Mouse (Mus musculus): Measurements from ENCODE around the gene Aak1. TPM values are rescaled to one million over a fixed set of nuclear protein-coding genes. Genes with fewer than 3 reads are reported as not detected.
A peak's percentile ranks its signal among the peaks of the same experiment; 100 is the strongest.

Gene Aak1
- polyA plus RNA-seq, 1 experiment: 2.2 TPM

DNA sequence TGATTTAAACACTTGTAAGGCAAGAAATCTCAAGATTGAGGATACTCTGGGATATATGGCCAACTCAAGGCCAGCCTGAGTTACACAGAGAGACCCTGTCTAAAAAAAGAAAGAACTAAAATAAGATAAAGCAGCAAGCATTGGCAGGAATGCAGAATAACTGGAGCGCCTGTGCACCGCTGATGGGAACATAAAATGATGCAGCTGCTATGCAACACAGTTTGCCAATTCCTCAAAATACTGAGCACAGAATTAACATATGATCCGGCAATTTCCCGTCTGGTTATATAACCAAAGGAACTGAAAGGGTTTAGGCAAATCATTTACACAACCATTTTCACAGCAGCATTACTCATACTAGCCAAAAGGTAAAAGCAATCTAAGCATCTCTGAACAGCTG is 30.0 kb downstream of the Aak1 start:
- H3K27me3 ChIP-seq (replicated peaks): no peaks in the 10 kb centered on the region
- peaks cover 26% of the 10 kb centered on the region for H3K36me3 ChIP-seq (replicated peaks; ENCODE audit: low read length)
- H3K4me1 ChIP-seq: peaks cover 31% of the 10 kb centered on the region
- no peaks in the 10 kb centered on the region for H3K9me3 ChIP-seq
- H3K4me3 ChIP-seq (replicated peaks): no peak overlapping the region
- TF ChIP-seq GATA1 (IDR thresholded peaks at IDR 0.05; ENCODE audit: borderline replicate concordance, low read length) (no peak), FLI1 (IDR thresholded peaks at IDR 0.05; ENCODE audit: low read length) (no peak)

- peak overlapping the region; percentile 48 for H3K4me3 ChIP-seq (replicated peaks)
- no peaks in the 10 kb centered on the region for H3K27me3 ChIP-seq (replicated peaks)
- peaks cover 29% of the 10 kb centered on the region for H3K4me1 ChIP-seq
- H3K9me3 ChIP-seq: no peaks in the 10 kb centered on the region
- TF ChIP-seq GATA1 (IDR thresholded peaks at IDR 0.05; ENCODE audit: borderline replicate concordance, low read length) (no peak), FLI1 (IDR thresholded peaks at IDR 0.05; ENCODE audit: low read length) (no peak)
- peaks cover 21% of the 10 kb centered on the region for H3K36me3 ChIP-seq (replicated peaks; ENCODE audit: low read length)
Measured at GRCm38 (mm10) chr6:86884230-86884629, 34.9 kb downstream of the Aak1 start.

DNA sequence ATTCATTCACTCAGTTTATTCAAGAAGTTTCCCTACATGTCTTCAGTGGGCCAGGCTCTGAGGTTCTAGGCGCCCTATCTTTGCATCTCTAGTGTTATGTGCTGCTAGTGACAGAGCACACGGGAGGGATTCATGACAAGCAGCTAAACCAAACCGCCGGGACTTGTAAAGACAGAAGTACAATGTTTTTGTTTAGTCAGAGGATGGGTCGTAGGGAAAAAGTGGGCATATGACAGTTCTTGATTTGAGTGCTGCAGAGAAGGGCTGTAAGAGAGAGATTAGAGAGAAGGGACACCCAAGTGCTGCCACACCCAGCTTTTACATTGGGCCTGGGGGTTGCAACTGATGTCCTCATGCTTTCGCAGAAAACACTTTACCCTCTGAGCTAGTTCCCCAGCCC is 35.4 kb downstream of the Aak1 start:
- no peak for TF ChIP-seq GATA1 (IDR thresholded peaks at IDR 0.05; ENCODE audit: borderline replicate concordance, low read length)
- TF ChIP-seq FLI1 (IDR thresholded peaks at IDR 0.05; ENCODE audit: low read length): no peak
- Histone ChIP-seq H3K9me3 (no peaks in the 10 kb centered on the region), H3K4me3 (replicated peaks) (no peak overlapping the region), H3K36me3 (replicated peaks; ENCODE audit: low read length) (peaks cover 25% of the 10 kb centered on the region), H3K4me1 (peaks cover 29% of the 10 kb centered on the region), H3K27me3 (replicated peaks) (no peaks in the 10 kb centered on the region)

- Histone ChIP-seq H3K27me3 (replicated peaks) (no peaks in the 10 kb centered on the region), H3K4me3 (replicated peaks) (no peak overlapping the region), H3K36me3 (replicated peaks; ENCODE audit: low read length) (peaks cover 26% of the 10 kb centered on the region), H3K4me1 (peaks cover 29% of the 10 kb centered on the region), H3K9me3 (no peaks in the 10 kb centered on the region)
- TF ChIP-seq FLI1 (IDR thresholded peaks at IDR 0.05; ENCODE audit: low read length): no peak
- TF ChIP-seq GATA1 (IDR thresholded peaks at IDR 0.05; ENCODE audit: borderline replicate concordance, low read length): no peak
Measured at GRCm38 (mm10) chr6:86885816-86886529, 36.7 kb downstream of the Aak1 start.

DNA sequence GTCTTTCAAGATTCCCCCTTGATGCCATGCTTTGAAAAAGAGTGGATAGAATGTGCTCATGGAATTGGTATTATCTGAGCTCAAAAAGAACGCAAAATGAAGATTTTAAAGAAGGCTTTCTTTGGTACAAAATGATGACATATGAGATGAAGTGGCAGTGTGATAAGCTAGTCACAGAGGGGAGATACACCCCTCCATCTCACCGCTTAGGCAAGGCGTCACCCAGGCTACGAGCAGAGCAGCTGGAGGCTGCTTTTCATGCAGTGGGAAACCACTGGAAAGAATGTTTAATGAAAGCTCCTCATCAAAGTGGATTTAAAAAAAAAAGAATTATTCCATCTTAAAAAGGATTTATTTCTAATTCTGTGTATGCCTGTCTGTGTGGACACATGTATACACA is 37.5 kb downstream of the Aak1 start:
- peaks cover 29% of the 10 kb centered on the region for H3K4me1 ChIP-seq
- peaks cover 25% of the 10 kb centered on the region for H3K36me3 ChIP-seq (replicated peaks; ENCODE audit: low read length)
- no peaks in the 10 kb centered on the region for H3K27me3 ChIP-seq (replicated peaks)

GRCm38 (mm10) chr6:86897520-86897919 is 48.2 kb downstream of the Aak1 start:
- Histone ChIP-seq H3K36me3 (replicated peaks; ENCODE audit: low read length) (peaks cover 23% of the 10 kb centered on the region), H3K4me1 (peaks cover 26% of the 10 kb centered on the region), H3K9me3 (no peaks in the 10 kb centered on the region), H3K27me3 (replicated peaks) (no peaks in the 10 kb centered on the region), H3K4me3 (replicated peaks) (no peak overlapping the region)
- no peak for TF ChIP-seq FLI1 (IDR thresholded peaks at IDR 0.05; ENCODE audit: low read length)
- TF ChIP-seq GATA1 (IDR thresholded peaks at IDR 0.05; ENCODE audit: borderline replicate concordance, low read length): no peak

More for the DNA sequence above, 37.5 kb downstream of the Aak1 start:
- Histone ChIP-seq H3K9me3 (no peaks in the 10 kb centered on the region), H3K4me3 (replicated peaks) (no peak overlapping the region)
- TF ChIP-seq GATA1 (IDR thresholded peaks at IDR 0.05; ENCODE audit: borderline replicate concordance, low read length) (no peak), FLI1 (IDR thresholded peaks at IDR 0.05; ENCODE audit: low read length) (no peak)

DNA sequence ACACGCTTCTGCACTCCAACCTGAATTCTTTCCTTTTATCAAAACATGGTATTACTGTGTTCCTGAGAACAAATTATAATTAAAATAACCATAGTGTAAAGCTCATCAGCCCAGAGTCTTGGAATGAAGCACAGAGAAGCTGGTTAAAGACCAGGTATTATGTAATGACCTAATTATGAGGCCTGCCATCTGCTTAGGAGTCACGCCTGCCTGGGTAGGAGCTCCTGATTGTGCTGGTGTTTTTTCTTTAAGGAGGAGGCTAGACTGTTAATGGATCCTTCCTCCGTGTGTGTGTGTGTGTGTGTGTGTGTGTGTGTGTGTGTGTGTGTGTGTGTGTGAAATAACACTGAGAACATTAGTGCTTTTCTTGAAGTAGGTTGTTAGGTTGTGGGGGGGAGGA is 49.7 kb downstream of the Aak1 start:
- H3K27me3 ChIP-seq (replicated peaks): no peaks in the 10 kb centered on the region
- peaks cover 24% of the 10 kb centered on the region for H3K36me3 ChIP-seq (replicated peaks; ENCODE audit: low read length)
- no peak overlapping the region for H3K4me3 ChIP-seq (replicated peaks)
- H3K9me3 ChIP-seq: peaks cover 8% of the 10 kb centered on the region
- TF ChIP-seq FLI1 (IDR thresholded peaks at IDR 0.05; ENCODE audit: low read length) (no peak), GATA1 (IDR thresholded peaks at IDR 0.05; ENCODE audit: borderline replicate concordance, low read length) (no peak)
- H3K4me1 ChIP-seq: peaks cover 23% of the 10 kb centered on the region

DNA sequence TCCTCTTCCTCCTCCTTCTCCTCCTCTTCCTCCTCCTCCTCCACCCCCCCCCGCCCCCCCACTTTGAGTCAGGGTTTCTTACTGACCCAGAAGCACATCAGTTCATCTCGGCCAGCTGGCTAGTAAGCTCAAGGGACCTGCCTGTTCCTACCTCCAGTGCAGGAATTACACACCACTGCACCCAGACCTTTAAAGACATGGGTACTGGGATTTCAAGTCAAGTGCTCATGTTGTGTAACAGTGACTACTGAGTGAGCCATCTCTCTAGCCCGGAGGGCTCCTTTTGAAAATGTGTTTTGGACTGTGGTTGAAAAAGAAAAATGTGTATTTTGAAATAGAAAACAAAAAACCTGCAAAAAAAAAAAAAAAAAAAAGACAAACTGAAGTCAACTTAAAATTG is 50.6 kb downstream of the Aak1 start:
- Histone ChIP-seq H3K4me1 (peaks cover 27% of the 10 kb centered on the region), H3K36me3 (replicated peaks; ENCODE audit: low read length) (peaks cover 16% of the 10 kb centered on the region), H3K9me3 (peaks cover 8% of the 10 kb centered on the region), H3K27me3 (replicated peaks) (no peaks in the 10 kb centered on the region), H3K4me3 (replicated peaks) (no peak overlapping the region)
- no peak for TF ChIP-seq GATA1 (IDR thresholded peaks at IDR 0.05; ENCODE audit: borderline replicate concordance, low read length)
- TF ChIP-seq FLI1 (IDR thresholded peaks at IDR 0.05; ENCODE audit: low read length): no peak

- TF ChIP-seq FLI1 (IDR thresholded peaks at IDR 0.05; ENCODE audit: low read length): no peak
- TF ChIP-seq GATA1 (IDR thresholded peaks at IDR 0.05; ENCODE audit: borderline replicate concordance, low read length): no peak
- Histone ChIP-seq H3K36me3 (replicated peaks; ENCODE audit: low read length) (peaks cover 16% of the 10 kb centered on the region), H3K9me3 (peaks cover 8% of the 10 kb centered on the region), H3K4me1 (peaks cover 30% of the 10 kb centered on the region), H3K4me3 (replicated peaks) (no peak overlapping the region), H3K27me3 (replicated peaks) (no peaks in the 10 kb centered on the region)
Measured at GRCm38 (mm10) chr6:86900546-86900945, 51.2 kb downstream of the Aak1 start.

- no peak overlapping the region for H3K4me3 ChIP-seq (replicated peaks)
Measured at GRCm38 (mm10) chr6:86905500-86905899, 56.2 kb downstream of the Aak1 start.

More at GRCm38 (mm10) chr6:86905500-86905899, 56.2 kb downstream of the Aak1 start:
- Histone ChIP-seq H3K27me3 (replicated peaks) (no peaks in the 10 kb centered on the region), H3K9me3 (peaks cover 8% of the 10 kb centered on the region), H3K36me3 (replicated peaks; ENCODE audit: low read length) (peaks cover 11% of the 10 kb centered on the region), H3K4me1 (peaks cover 30% of the 10 kb centered on the region)
- TF ChIP-seq GATA1 (IDR thresholded peaks at IDR 0.05; ENCODE audit: borderline replicate concordance, low read length) (no peak), FLI1 (IDR thresholded peaks at IDR 0.05; ENCODE audit: low read length) (no peak)

Data from megakaryocyte, embryonic 14.5 days (primary cell).